Mouse (Mus musculus) frontal cortex, adult (tissue): Measurements from ENCODE around the gene Gm15128.
"Not testable (repeated sequence)": the region's sequence is repeated elsewhere in the genome, so short reads cannot be mapped to it uniquely, and the experiment has no call there.

ENCODE experiments used
- ATAC-seq: cut with Nextera tagmentation; 2 replicates; pipeline ENCODE4 v1.9.2; 2017; ENCODE audit warnings: mild to moderate bottlenecking, moderate library complexity, mixed read lengths; ENCODE audit not compliant: low TSS enrichment

Gm15128 gene

GRCm38 (mm10) chrX:147765691-147766090 is at the start of gene Gm15128:
Gene Gm15128 (plus strand): TSS chrX:147765991.
- not testable (repeated sequence) for ATAC-seq
